Mouse (Mus musculus): ENCODE measurements around the gene Pdzrn4. TPM values are rescaled to one million over a fixed set of nuclear protein-coding genes. Genes with fewer than 3 reads are reported as not detected.

The Pdzrn4 gene
- polyA plus RNA-seq, 1 experiment from 2014 or later: 1.7 TPM

- Histone ChIP-seq H3K9me3 (ENCODE audit: control insufficient read depth, low read length) (no peaks in the 10 kb centered on the region), H3K4me2 (ENCODE audit: low read depth, severe bottlenecking) (no peak overlapping the region)
- ATAC-seq (ENCODE audit: insufficient number of reproducible peaks, low FRiP score, low TSS enrichment, low read depth): no peak
Measured at GRCm38 (mm10) chr15:92743624-92744023, 346.9 kb downstream of the Pdzrn4 start.

GRCm38 (mm10) chr15:92746081-92746480, 349.4 kb downstream of the Pdzrn4 start:
- no peaks in the 10 kb centered on the region for H3K4me1 ChIP-seq (ENCODE audit: control insufficient read depth, insufficient read depth, low read length)
- no peak overlapping the region for H3K9ac ChIP-seq (ENCODE audit: low read length)
- no peak overlapping the region for H3K4me2 ChIP-seq (ENCODE audit: low read depth, severe bottlenecking)
- DNase-seq (ENCODE audit: low spot score): no peak
- ATAC-seq (ENCODE audit: insufficient number of reproducible peaks, low FRiP score, low TSS enrichment, low read depth): no peak
- H3K9me3 ChIP-seq (ENCODE audit: control insufficient read depth, low read length): no peaks in the 10 kb centered on the region
- no peak overlapping the region for H3K27ac ChIP-seq (replicated peaks; ENCODE audit: low read depth, low read length)
- WGBS: 45% methylated on average over 7 of the region's 7 CpGs
- no peaks in the 10 kb centered on the region for H3K27me3 ChIP-seq (ENCODE audit: control insufficient read depth, insufficient read depth, low read length)
- H3K4me3 ChIP-seq (ENCODE audit: low read depth, low read length): no peak overlapping the region
- no peaks in the 10 kb centered on the region for H3K36me3 ChIP-seq (ENCODE audit: control insufficient read depth, insufficient read depth, low read length)

More at GRCm38 (mm10) chr15:92743624-92744023, 346.9 kb downstream of the Pdzrn4 start:
- Histone ChIP-seq H3K9ac (ENCODE audit: low read length) (no peak overlapping the region), H3K27me3 (ENCODE audit: control insufficient read depth, insufficient read depth, low read length) (no peaks in the 10 kb centered on the region), H3K27ac (replicated peaks; ENCODE audit: low read depth, low read length) (no peak overlapping the region), H3K4me1 (ENCODE audit: control insufficient read depth, insufficient read depth, low read length) (no peaks in the 10 kb centered on the region), H3K4me3 (ENCODE audit: low read depth, low read length) (no peak overlapping the region), H3K36me3 (ENCODE audit: control insufficient read depth, insufficient read depth, low read length) (no peaks in the 10 kb centered on the region)
- DNase-seq (ENCODE audit: low spot score): no peak
- 83% methylated on average over 6 of the region's 6 CpGs for WGBS

- H3K9ac ChIP-seq (ENCODE audit: low read length): no peak overlapping the region
- no peak for ATAC-seq (ENCODE audit: insufficient number of reproducible peaks, low FRiP score, low TSS enrichment, low read depth)
- WGBS: 73% methylated on average over 17 of the region's 17 CpGs
- H3K4me2 ChIP-seq (ENCODE audit: low read depth, severe bottlenecking): no peak overlapping the region
- H3K27me3 ChIP-seq (ENCODE audit: control insufficient read depth, insufficient read depth, low read length): no peaks in the 10 kb centered on the region
- H3K9me3 ChIP-seq (ENCODE audit: control insufficient read depth, low read length): no peaks in the 10 kb centered on the region
- DNase-seq (ENCODE audit: low spot score): no peak
- H3K4me3 ChIP-seq (ENCODE audit: low read depth, low read length): no peak overlapping the region
- no peaks in the 10 kb centered on the region for H3K36me3 ChIP-seq (ENCODE audit: control insufficient read depth, insufficient read depth, low read length)
- no peak overlapping the region for H3K27ac ChIP-seq (replicated peaks; ENCODE audit: low read depth, low read length)
- H3K4me1 ChIP-seq (ENCODE audit: control insufficient read depth, insufficient read depth, low read length): no peaks in the 10 kb centered on the region
Measured at GRCm38 (mm10) chr15:92752167-92752566, 355.5 kb downstream of the Pdzrn4 start.

- Histone ChIP-seq H3K4me3 (ENCODE audit: low read depth, low read length) (no peak overlapping the region), H3K9ac (ENCODE audit: low read length) (no peak overlapping the region), H3K4me2 (ENCODE audit: low read depth, severe bottlenecking) (no peak overlapping the region), H3K4me1 (ENCODE audit: control insufficient read depth, insufficient read depth, low read length) (no peaks in the 10 kb centered on the region), H3K27ac (replicated peaks; ENCODE audit: low read depth, low read length) (no peak overlapping the region), H3K36me3 (ENCODE audit: control insufficient read depth, insufficient read depth, low read length) (no peaks in the 10 kb centered on the region), H3K9me3 (ENCODE audit: control insufficient read depth, low read length) (no peaks in the 10 kb centered on the region), H3K27me3 (ENCODE audit: control insufficient read depth, insufficient read depth, low read length) (no peaks in the 10 kb centered on the region)
- DNase-seq (ENCODE audit: low spot score) (no peak), ATAC-seq (ENCODE audit: insufficient number of reproducible peaks, low FRiP score, low TSS enrichment, low read depth) (no peak)
- WGBS: 90% methylated on average over 13 of the region's 13 CpGs
Measured at GRCm38 (mm10) chr15:92752578-92752977, 355.9 kb downstream of the Pdzrn4 start.

GRCm38 (mm10) chr15:92757085-92757903, 360.6 kb downstream of the Pdzrn4 start:
- no peaks in the 10 kb centered on the region for H3K9me3 ChIP-seq (ENCODE audit: control insufficient read depth, low read length)
- no peaks in the 10 kb centered on the region for H3K36me3 ChIP-seq (ENCODE audit: control insufficient read depth, insufficient read depth, low read length)
- H3K9ac ChIP-seq (ENCODE audit: low read length): no peak overlapping the region
- no peak overlapping the region for H3K4me3 ChIP-seq (ENCODE audit: low read depth, low read length)
- H3K4me2 ChIP-seq (ENCODE audit: low read depth, severe bottlenecking): no peak overlapping the region
- H3K27ac ChIP-seq (replicated peaks; ENCODE audit: low read depth, low read length): no peak overlapping the region
- H3K27me3 ChIP-seq (ENCODE audit: control insufficient read depth, insufficient read depth, low read length): no peaks in the 10 kb centered on the region
- DNase-seq (ENCODE audit: low spot score) (no peak), ATAC-seq (ENCODE audit: insufficient number of reproducible peaks, low FRiP score, low TSS enrichment, low read depth) (no peak)
- H3K4me1 ChIP-seq (ENCODE audit: control insufficient read depth, insufficient read depth, low read length): no peaks in the 10 kb centered on the region
- WGBS: 73% methylated on average over 17 of the region's 17 CpGs

GRCm38 (mm10) chr15:92759001-92759400, 362.3 kb downstream of the Pdzrn4 start:
- 47% methylated on average over 8 of the region's 8 CpGs for WGBS
- no peaks in the 10 kb centered on the region for H3K9me3 ChIP-seq (ENCODE audit: control insufficient read depth, low read length)
- H3K4me2 ChIP-seq (ENCODE audit: low read depth, severe bottlenecking): no peak overlapping the region
- no peak for DNase-seq (ENCODE audit: low spot score)
- no peak overlapping the region for H3K9ac ChIP-seq (ENCODE audit: low read length)
- H3K4me1 ChIP-seq (ENCODE audit: control insufficient read depth, insufficient read depth, low read length): no peaks in the 10 kb centered on the region
- no peak for ATAC-seq (ENCODE audit: insufficient number of reproducible peaks, low FRiP score, low TSS enrichment, low read depth)
- no peaks in the 10 kb centered on the region for H3K36me3 ChIP-seq (ENCODE audit: control insufficient read depth, insufficient read depth, low read length)
- H3K27me3 ChIP-seq (ENCODE audit: control insufficient read depth, insufficient read depth, low read length): no peaks in the 10 kb centered on the region
- H3K4me3 ChIP-seq (ENCODE audit: low read depth, low read length): no peak overlapping the region
- H3K27ac ChIP-seq (replicated peaks; ENCODE audit: low read depth, low read length): no peak overlapping the region

GRCm38 (mm10) chr15:92763303-92763702, 366.6 kb downstream of the Pdzrn4 start:
- ATAC-seq (ENCODE audit: insufficient number of reproducible peaks, low FRiP score, low TSS enrichment, low read depth): no peak
- Histone ChIP-seq H3K9ac (ENCODE audit: low read length) (no peak overlapping the region), H3K4me1 (ENCODE audit: control insufficient read depth, insufficient read depth, low read length) (no peaks in the 10 kb centered on the region), H3K36me3 (ENCODE audit: control insufficient read depth, insufficient read depth, low read length) (no peaks in the 10 kb centered on the region), H3K27me3 (ENCODE audit: control insufficient read depth, insufficient read depth, low read length) (no peaks in the 10 kb centered on the region), H3K9me3 (ENCODE audit: control insufficient read depth, low read length) (no peaks in the 10 kb centered on the region), H3K4me3 (ENCODE audit: low read depth, low read length) (no peak overlapping the region), H3K27ac (replicated peaks; ENCODE audit: low read depth, low read length) (no peak overlapping the region), H3K4me2 (ENCODE audit: low read depth, severe bottlenecking) (no peak overlapping the region)
- DNase-seq (ENCODE audit: low spot score): no peak
- 87% methylated on average over 5 of the region's 5 CpGs for WGBS

GRCm38 (mm10) chr15:92769535-92769934, 372.9 kb downstream of the Pdzrn4 start:
- Histone ChIP-seq H3K9me3 (ENCODE audit: control insufficient read depth, low read length) (no peaks in the 10 kb centered on the region), H3K27ac (replicated peaks; ENCODE audit: low read depth, low read length) (no peak overlapping the region), H3K36me3 (ENCODE audit: control insufficient read depth, insufficient read depth, low read length) (no peaks in the 10 kb centered on the region), H3K4me3 (ENCODE audit: low read depth, low read length) (no peak overlapping the region), H3K4me1 (ENCODE audit: control insufficient read depth, insufficient read depth, low read length) (no peaks in the 10 kb centered on the region), H3K4me2 (ENCODE audit: low read depth, severe bottlenecking) (no peak overlapping the region), H3K27me3 (ENCODE audit: control insufficient read depth, insufficient read depth, low read length) (no peaks in the 10 kb centered on the region), H3K9ac (ENCODE audit: low read length) (no peak overlapping the region)
- ATAC-seq (ENCODE audit: insufficient number of reproducible peaks, low FRiP score, low TSS enrichment, low read depth): no peak
- no peak for DNase-seq (ENCODE audit: low spot score)
- 79% methylated on average over 15 of the region's 15 CpGs for WGBS

- H3K9ac ChIP-seq (ENCODE audit: low read length): no peak overlapping the region
- no peaks in the 10 kb centered on the region for H3K36me3 ChIP-seq (ENCODE audit: control insufficient read depth, insufficient read depth, low read length)
- no peak for DNase-seq (ENCODE audit: low spot score)
- H3K4me1 ChIP-seq (ENCODE audit: control insufficient read depth, insufficient read depth, low read length): no peaks in the 10 kb centered on the region
- no peaks in the 10 kb centered on the region for H3K27me3 ChIP-seq (ENCODE audit: control insufficient read depth, insufficient read depth, low read length)
- ATAC-seq (ENCODE audit: insufficient number of reproducible peaks, low FRiP score, low TSS enrichment, low read depth): no peak
- H3K4me2 ChIP-seq (ENCODE audit: low read depth, severe bottlenecking): no peak overlapping the region
- 86% methylated on average over 14 of the region's 14 CpGs for WGBS
- no peak overlapping the region for H3K4me3 ChIP-seq (ENCODE audit: low read depth, low read length)
- no peaks in the 10 kb centered on the region for H3K9me3 ChIP-seq (ENCODE audit: control insufficient read depth, low read length)
- no peak overlapping the region for H3K27ac ChIP-seq (replicated peaks; ENCODE audit: low read depth, low read length)
Measured at GRCm38 (mm10) chr15:92788036-92788435, 391.4 kb downstream of the Pdzrn4 start.
